Mouse (Mus musculus): Measurements from ENCODE around the gene Snap91.

GRCm38 (mm10) chr9:86843747-86844353, 36.6 kb downstream of the Snap91 start:
- TF ChIP-seq CTCF (IDR thresholded peaks at IDR 0.05): no peak
- TF ChIP-seq EP300 (IDR thresholded peaks at IDR 0.05): no peak

Data from lung, postnatal 0 days (tissue).